Mouse (Mus musculus): ENCODE results near the gene Olfr1086. TPM values are rescaled to one million over a fixed set of nuclear protein-coding genes. Genes with fewer than 3 reads are reported as not detected.
"Not testable (repeated sequence)": the region's sequence is repeated elsewhere in the genome, so short reads cannot be mapped to it uniquely, and the experiment has no call there.

The Olfr1086 gene
- polyA plus RNA-seq (2012; rRNA removed), result not detected in 2 replicates

- no peak within 1 kb of the TSS for H3K27ac ChIP-seq (ENCODE audit: control insufficient read depth, insufficient read depth, low read length)
- H3K4me1 ChIP-seq (replicated peaks; ENCODE audit: control insufficient read depth, insufficient read depth, low read length), result no peaks in the 10 kb centered on the region
- TF ChIP-seq CTCF (IDR thresholded peaks at IDR 0.05; ENCODE audit: borderline replicate concordance, control insufficient read depth, extremely low read depth, insufficient read depth, low read length, poor library complexity), result no peak
- TF ChIP-seq POLR2A (IDR thresholded peaks at IDR 0.05; ENCODE audit: control insufficient read depth, extremely low read depth, insufficient read depth, low read length, poor library complexity), result no peak
- H3K27me3 ChIP-seq (ENCODE audit: control insufficient read depth, insufficient read depth, low read length), result no peaks in the 10 kb centered on the region
- 92% methylated on average over 2 of the region's 2 CpGs for WGBS
- no peaks in the 10 kb centered on the region for H3K36me3 ChIP-seq (ENCODE audit: control insufficient read depth, insufficient read depth, low read length)
- no peak within 1 kb of the TSS for H3K4me3 ChIP-seq (ENCODE audit: control insufficient read depth, insufficient read depth, low read length)
- no peak for DNase-seq
Observed at GRCm38 (mm10) chr2:86679992-86680391, at the start of gene Olfr1086. Gene Olfr1086 (minus strand): TSS chr2:86680092.

GRCm38 (mm10) chr2:86698295-86698694, 18.4 kb upstream of the Olfr1086 start, which contains the start of gene Olfr1087:
Gene Olfr1087 (minus strand): TSS chr2:86698395.
- H3K27me3 ChIP-seq (ENCODE audit: control insufficient read depth, insufficient read depth, low read length), result no peaks in the 10 kb centered on the region
- no peaks in the 10 kb centered on the region for H3K4me1 ChIP-seq (replicated peaks; ENCODE audit: control insufficient read depth, insufficient read depth, low read length)
- no peak for TF ChIP-seq CTCF (IDR thresholded peaks at IDR 0.05; ENCODE audit: borderline replicate concordance, control insufficient read depth, extremely low read depth, insufficient read depth, low read length, poor library complexity)
- no peak for TF ChIP-seq POLR2A (IDR thresholded peaks at IDR 0.05; ENCODE audit: control insufficient read depth, extremely low read depth, insufficient read depth, low read length, poor library complexity)
- no peak within 1 kb of the TSS for H3K27ac ChIP-seq (ENCODE audit: control insufficient read depth, insufficient read depth, low read length)
- H3K4me3 ChIP-seq (ENCODE audit: control insufficient read depth, insufficient read depth, low read length), result no peak within 1 kb of the TSS
- no peaks in the 10 kb centered on the region for H3K36me3 ChIP-seq (ENCODE audit: control insufficient read depth, insufficient read depth, low read length)
- no peak for DNase-seq

- WGBS, result 26% methylated on average over 1 of the region's 1 CpGs
Observed at GRCm38 (mm10) chr2:86661919-86662318, 18.0 kb downstream of the Olfr1086 start, which contains the start of gene Olfr1085. Gene Olfr1085 (minus strand): TSS chr2:86662019.

GRCm38 (mm10) chr2:86639625-86640024, 40.3 kb downstream of the Olfr1086 start, which contains the start of gene Olfr1084:
Gene Olfr1084 (minus strand): TSS chr2:86639725.
- DNase-seq; H3K27me3 ChIP-seq (ENCODE audit: control insufficient read depth, insufficient read depth, low read length); H3K36me3 ChIP-seq (ENCODE audit: control insufficient read depth, insufficient read depth, low read length); H3K4me3 ChIP-seq (ENCODE audit: control insufficient read depth, insufficient read depth, low read length); H3K4me1 ChIP-seq (replicated peaks; ENCODE audit: control insufficient read depth, insufficient read depth, low read length); H3K27ac ChIP-seq (ENCODE audit: control insufficient read depth, insufficient read depth, low read length): not testable (repeated sequence)
- 92% methylated on average over 1 of the region's 1 CpGs for WGBS

More at GRCm38 (mm10) chr2:86661919-86662318, 18.0 kb downstream of the Olfr1086 start, which contains the start of gene Olfr1085:
- Histone ChIP-seq H3K4me3 (ENCODE audit: control insufficient read depth, insufficient read depth, low read length) (no peak within 1 kb of the TSS), H3K27me3 (ENCODE audit: control insufficient read depth, insufficient read depth, low read length) (no peaks in the 10 kb centered on the region), H3K36me3 (ENCODE audit: control insufficient read depth, insufficient read depth, low read length) (no peaks in the 10 kb centered on the region), H3K27ac (ENCODE audit: control insufficient read depth, insufficient read depth, low read length) (no peak within 1 kb of the TSS), H3K4me1 (replicated peaks; ENCODE audit: control insufficient read depth, insufficient read depth, low read length) (no peaks in the 10 kb centered on the region)
- DNase-seq, result no peak
- TF ChIP-seq POLR2A (IDR thresholded peaks at IDR 0.05; ENCODE audit: control insufficient read depth, extremely low read depth, insufficient read depth, low read length, poor library complexity) (no peak), CTCF (IDR thresholded peaks at IDR 0.05; ENCODE audit: borderline replicate concordance, control insufficient read depth, extremely low read depth, insufficient read depth, low read length, poor library complexity) (no peak)

Other genes with a start within 250 kb of the Olfr1086 start
- 0.09 TPM in 1 of 2 replicates, not detected in the other for gene Olfr1065, start 229.5 kb downstream of the Olfr1086 start, polyA plus RNA-seq (2012; rRNA removed)
- not detected in 2 replicates for gene Olfr1066, start 223.8 kb downstream of the Olfr1086 start, polyA plus RNA-seq (2012; rRNA removed)
- gene Olfr228, start 192.7 kb downstream of the Olfr1086 start, polyA plus RNA-seq (2012; rRNA removed), result not detected in 2 replicates
- gene Olfr1076, start 171.6 kb downstream of the Olfr1086 start, polyA plus RNA-seq (2012; rRNA removed), result not detected in 2 replicates
- gene Olfr1079, start 137.6 kb downstream of the Olfr1086 start, polyA plus RNA-seq (2012; rRNA removed), result not detected in 2 replicates
- gene Olfr1080, start 121.9 kb downstream of the Olfr1086 start, polyA plus RNA-seq (2012; rRNA removed), result not detected in 2 replicates
- gene Olfr1082, start 81.1 kb downstream of the Olfr1086 start, polyA plus RNA-seq (2012; rRNA removed), result not detected in 2 replicates
- gene Olfr1084, start 40.4 kb downstream of the Olfr1086 start, polyA plus RNA-seq (2012; rRNA removed), result not detected in 2 replicates
- gene Olfr1085, start 18.1 kb downstream of the Olfr1086 start, polyA plus RNA-seq (2012; rRNA removed), result not detected in 2 replicates
- not detected in 2 replicates for gene Olfr1087, start 18.3 kb upstream of the Olfr1086 start, polyA plus RNA-seq (2012; rRNA removed)
- not detected in 2 replicates for gene Olfr1089, start 53.6 kb upstream of the Olfr1086 start, polyA plus RNA-seq (2012; rRNA removed)
- gene Olfr1090, start 78.9 kb upstream of the Olfr1086 start, polyA plus RNA-seq (2012; rRNA removed), result not detected in 2 replicates
- gene Olfr1093, start 102.4 kb upstream of the Olfr1086 start, polyA plus RNA-seq (2012; rRNA removed), result not detected in 2 replicates
- not detected in 2 replicates for gene Olfr141, start 129.9 kb upstream of the Olfr1086 start, polyA plus RNA-seq (2012; rRNA removed)
- gene Olfr1094, start 144.6 kb upstream of the Olfr1086 start, polyA plus RNA-seq (2012; rRNA removed), result not detected in 2 replicates
- gene Olfr1095, start 171.6 kb upstream of the Olfr1086 start, polyA plus RNA-seq (2012; rRNA removed), result not detected in 2 replicates
- gene Gm13723, start 194.7 kb upstream of the Olfr1086 start, polyA plus RNA-seq (2012; rRNA removed), result not detected in 2 replicates
- gene Olfr1097, start 212.1 kb upstream of the Olfr1086 start, polyA plus RNA-seq (2012; rRNA removed), result not detected in 2 replicates
- gene Olfr1098, start 244.5 kb upstream of the Olfr1086 start, polyA plus RNA-seq (2012; rRNA removed), result not detected in 2 replicates

Measured in thymus, adult 2 months (tissue).